Mouse (Mus musculus) erythroblast, embryonic 14.5 days (primary cell): Measurements from ENCODE around the gene B4galt5.

Experiments used
- GATA1 ChIP-seq: IDR thresholded peaks from 2 replicates; pipeline ENCODE4 v1.6.1; 2012; ENCODE audit warnings: low read length, inconsistent platforms, mixed read lengths
- TAL1 ChIP-seq: IDR thresholded peaks from 3 replicates; pipeline ENCODE4 v1.6.1; 2012; ENCODE audit warnings: low read length, inconsistent platforms, mixed read lengths

- no peak for TF ChIP-seq TAL1
- TF ChIP-seq GATA1: no peak
These were observed 27.2 kb upstream of the B4galt5 start for GRCm38 (mm10) chr2:167376160-167376564.
